Mouse (Mus musculus) forebrain, embryonic 10.5 days (tissue): Measurements from ENCODE around the gene Ptn. TPM values are rescaled to one million over a fixed set of nuclear protein-coding genes. Genes with fewer than 3 reads are reported as not detected.
A peak's percentile ranks its signal among the peaks of the same experiment; 100 is the strongest.

ENCODE experiments used
- DNase-seq: peaks from one replicate; pipeline ENCODE4 v3.0.0-alpha.2; 2017; ENCODE audit warnings: low spot score; ENCODE audit errors: extremely low spot score
- H3K27ac ChIP-seq: fragments of 300-500 bp; sonication (generic); 2 replicates; pipeline ENCODE4 v1.5.1; 2016; ENCODE audit warnings: mild to moderate bottlenecking
- H3K27me3 ChIP-seq: fragments of 300-500 bp; sonication (generic); 2 replicates; pipeline ENCODE4 v1.6.1; 2016; ENCODE audit warnings: mild to moderate bottlenecking; ENCODE audit not compliant: poor library complexity, severe bottlenecking
- H3K36me3 ChIP-seq: fragments of 300-500 bp; sonication (generic); replicated peaks from 2 replicates; pipeline ENCODE4 v1.6.1; 2016; ENCODE audit warnings: mild to moderate bottlenecking, moderate library complexity
- H3K4me1 ChIP-seq: fragments of 300-500 bp; sonication (generic); 2 replicates; pipeline ENCODE4 v1.6.1; 2016
- H3K4me3 ChIP-seq: fragments of 300-500 bp; sonication (generic); 2 replicates; pipeline ENCODE4 v1.5.1; 2016; ENCODE audit warnings: mild to moderate bottlenecking, moderate library complexity
- H3K9me3 ChIP-seq: fragments of 300-500 bp; sonication (generic); 2 replicates; pipeline ENCODE4 v1.6.1; 2016; ENCODE audit warnings: mild to moderate bottlenecking, moderate library complexity
- WGBS: fragments of 180-500 bp; shearing (Covaris S2); methylation state at CpG from one replicate; pipeline ENCODE4 v1.1.7; 2016; 5-methylcytosine and 5-hydroxymethylcytosine counted together
- polyA plus RNA-seq: library from polyadenylated mRNA; unstranded; fragments of >200 nt; fragmentation: Nextera tagmentation; extraction: Ambion mirVana; gene quantifications from 2 replicates; pipeline ENCODE4 v1.2.1, GENCODE M21; 2016

The Ptn gene
- polyA plus RNA-seq, 1 experiment from 2014 or later = 150 TPM

- Histone ChIP-seq H3K27me3 (peaks cover 65% of the 10 kb centered on the region), H3K27ac (peak overlapping the region; percentile 92), H3K36me3 (peaks cover 33% of the 10 kb centered on the region), H3K4me1 (peaks cover 39% of the 10 kb centered on the region), H3K9me3 (no peaks in the 10 kb centered on the region), H3K4me3 (peak overlapping the region; percentile 62)
- 33% methylated on average over 7 of the region's 7 CpGs for WGBS
- DNase-seq = peak; percentile 41
Observed at GRCm38 (mm10) chr6:36808306-36809058, 1.5 kb downstream of the Ptn start.

- WGBS = 89% methylated on average over 6 of the region's 6 CpGs
- Histone ChIP-seq H3K27ac (no peak overlapping the region), H3K4me3 (no peak overlapping the region), H3K9me3 (no peaks in the 10 kb centered on the region), H3K27me3 (peaks cover 54% of the 10 kb centered on the region), H3K4me1 (peaks cover 39% of the 10 kb centered on the region), H3K36me3 (peaks cover 42% of the 10 kb centered on the region)
- DNase-seq = no peak
Observed at GRCm38 (mm10) chr6:36806906-36807305, 3.1 kb downstream of the Ptn start.

DNA sequence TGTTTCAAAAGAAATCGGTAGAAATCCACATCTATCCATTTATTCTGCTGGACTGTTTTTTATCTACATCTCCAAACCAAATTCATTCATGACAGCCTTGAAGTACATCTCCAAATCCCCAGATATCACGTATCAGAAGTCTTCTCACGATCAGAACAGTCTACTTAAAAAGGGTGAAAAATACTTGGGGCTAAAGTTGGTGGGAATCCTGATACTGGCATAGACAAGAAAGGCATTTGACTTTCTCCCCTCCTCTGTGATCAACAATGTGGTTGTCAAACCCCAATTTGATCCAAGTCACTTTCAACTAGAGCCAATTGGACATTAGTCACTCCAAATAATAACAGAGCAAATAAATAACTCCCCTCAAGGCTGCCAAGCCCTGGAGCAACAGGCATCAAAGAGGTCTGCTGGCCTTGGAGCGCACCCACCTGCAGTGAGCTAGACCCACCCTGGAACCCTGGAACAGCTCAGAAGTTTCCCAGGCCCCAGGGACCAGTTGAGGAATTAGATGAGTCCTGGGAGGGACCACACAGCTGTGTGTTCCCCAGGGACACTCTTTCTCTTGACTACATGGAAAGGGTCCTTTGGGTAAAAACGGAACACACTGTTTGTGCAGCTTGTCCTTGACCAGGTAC, 9.6 kb downstream of the Ptn start:
- Histone ChIP-seq H3K4me3 (no peak overlapping the region), H3K36me3 (peaks cover 38% of the 10 kb centered on the region), H3K9me3 (no peaks in the 10 kb centered on the region), H3K27me3 (peaks cover 13% of the 10 kb centered on the region; the same call in 1 of the 2 replicates), H3K4me1 (peaks cover 15% of the 10 kb centered on the region), H3K27ac (no peak overlapping the region)
- 91% methylated on average over 5 of the region's 5 CpGs for WGBS
- no peak for DNase-seq

DNA sequence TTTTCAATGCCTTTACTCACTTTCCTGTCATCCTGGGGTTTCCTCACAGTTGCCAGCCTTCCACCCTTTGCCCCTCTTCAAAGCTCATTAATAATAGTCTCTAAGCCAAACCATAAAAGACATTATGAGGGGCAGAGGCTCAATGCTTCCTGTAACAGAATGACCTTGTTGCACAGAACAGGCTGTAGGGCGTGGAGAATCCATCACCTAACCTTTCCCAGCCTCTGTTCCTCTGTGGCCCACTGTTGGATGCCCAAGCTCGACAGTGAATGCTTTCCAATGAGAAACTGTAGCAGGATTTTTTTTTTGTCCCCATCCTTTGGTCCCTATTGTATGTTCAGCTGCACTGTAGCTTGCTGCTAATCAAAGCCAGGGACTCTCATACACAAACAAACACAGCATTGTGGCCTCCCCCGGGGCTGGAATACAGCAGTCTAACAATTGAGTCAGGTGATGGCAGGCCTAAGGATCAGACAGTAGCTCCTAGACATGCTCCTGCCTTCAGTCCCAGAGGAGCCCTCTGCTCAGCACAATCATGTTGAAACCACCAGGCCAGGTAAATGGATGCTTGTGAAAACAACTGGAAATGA, 12.9 kb downstream of the Ptn start:
- Histone ChIP-seq H3K9me3 (no peaks in the 10 kb centered on the region), H3K4me3 (no peak overlapping the region), H3K27ac (0 out of 2 replicates have a peak overlapping the region, but pooled peaks have one; percentile 48), H3K27me3 (no peaks in the 10 kb centered on the region), H3K36me3 (peaks cover 11% of the 10 kb centered on the region), H3K4me1 (peaks cover 15% of the 10 kb centered on the region)
- no peak for DNase-seq
- 53% methylated on average over 3 of the region's 3 CpGs for WGBS

GRCm38 (mm10) chr6:36794535-36794934, 15.5 kb downstream of the Ptn start:
- WGBS = 91% methylated on average over 4 of the region's 4 CpGs
- no peaks in the 10 kb centered on the region for H3K27me3 ChIP-seq
- DNase-seq = no peak
- no peak overlapping the region for H3K27ac ChIP-seq
- H3K9me3 ChIP-seq = no peaks in the 10 kb centered on the region
- peaks cover 25% of the 10 kb centered on the region for H3K4me1 ChIP-seq
- no peaks in the 10 kb centered on the region; the same call in 1 of the 2 replicates for H3K36me3 ChIP-seq
- H3K4me3 ChIP-seq = no peak overlapping the region

DNA sequence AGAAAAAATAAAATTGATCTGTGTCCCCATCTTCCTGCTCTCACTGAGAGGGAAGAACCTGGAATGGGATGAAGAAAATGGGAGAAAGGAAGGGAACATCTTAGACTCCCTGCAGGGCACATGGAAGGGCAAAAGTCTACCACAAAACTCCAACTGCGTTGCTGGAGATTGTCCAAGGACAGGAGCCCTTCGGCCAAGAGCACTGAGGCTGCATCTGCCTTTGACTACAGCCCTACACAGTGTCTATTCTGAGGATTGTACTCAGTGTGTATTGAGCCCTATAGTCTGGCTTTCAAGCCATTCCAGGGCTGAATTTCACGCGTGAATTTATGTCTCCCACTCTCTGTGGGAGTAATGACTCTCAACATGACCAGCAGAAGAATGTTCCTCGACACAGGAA, 16.2 kb downstream of the Ptn start:
- 85% methylated on average over 5 of the region's 5 CpGs for WGBS
- no peaks in the 10 kb centered on the region for H3K27me3 ChIP-seq
- no peak overlapping the region for H3K27ac ChIP-seq
- H3K4me1 ChIP-seq = peaks cover 33% of the 10 kb centered on the region
- no peaks in the 10 kb centered on the region; the same call in 1 of the 2 replicates for H3K36me3 ChIP-seq
- H3K9me3 ChIP-seq = no peaks in the 10 kb centered on the region
- H3K4me3 ChIP-seq = no peak overlapping the region
- DNase-seq = no peak

DNA sequence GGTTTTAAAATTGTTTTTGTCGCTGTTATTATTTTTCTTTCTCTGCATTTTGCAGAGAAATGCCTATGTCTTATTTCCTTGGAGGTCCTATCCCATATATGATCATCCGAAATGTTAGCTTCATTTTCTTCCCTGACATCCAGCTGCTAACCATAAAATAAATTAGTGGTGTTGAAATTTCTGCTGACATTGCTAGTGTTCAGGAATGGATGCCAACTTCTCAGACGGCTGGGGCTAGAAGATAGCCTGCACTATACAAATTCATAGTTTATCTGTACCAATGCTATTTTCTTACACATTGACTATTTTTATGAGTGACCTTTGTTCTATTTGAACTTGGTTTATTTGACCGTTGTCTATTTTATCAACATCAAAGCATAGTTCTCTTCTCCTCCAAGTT, 20.8 kb downstream of the Ptn start:
- Histone ChIP-seq H3K36me3 (peaks cover 6% of the 10 kb centered on the region; the same call in 1 of the 2 replicates), H3K9me3 (no peaks in the 10 kb centered on the region), H3K27me3 (no peaks in the 10 kb centered on the region), H3K4me1 (peaks cover 66% of the 10 kb centered on the region), H3K4me3 (no peak overlapping the region), H3K27ac (0 out of 2 replicates have a peak overlapping the region, but pooled peaks have one; percentile 71)
- WGBS = 58% methylated on average over 4 of the region's 4 CpGs
- no peak for DNase-seq

DNA sequence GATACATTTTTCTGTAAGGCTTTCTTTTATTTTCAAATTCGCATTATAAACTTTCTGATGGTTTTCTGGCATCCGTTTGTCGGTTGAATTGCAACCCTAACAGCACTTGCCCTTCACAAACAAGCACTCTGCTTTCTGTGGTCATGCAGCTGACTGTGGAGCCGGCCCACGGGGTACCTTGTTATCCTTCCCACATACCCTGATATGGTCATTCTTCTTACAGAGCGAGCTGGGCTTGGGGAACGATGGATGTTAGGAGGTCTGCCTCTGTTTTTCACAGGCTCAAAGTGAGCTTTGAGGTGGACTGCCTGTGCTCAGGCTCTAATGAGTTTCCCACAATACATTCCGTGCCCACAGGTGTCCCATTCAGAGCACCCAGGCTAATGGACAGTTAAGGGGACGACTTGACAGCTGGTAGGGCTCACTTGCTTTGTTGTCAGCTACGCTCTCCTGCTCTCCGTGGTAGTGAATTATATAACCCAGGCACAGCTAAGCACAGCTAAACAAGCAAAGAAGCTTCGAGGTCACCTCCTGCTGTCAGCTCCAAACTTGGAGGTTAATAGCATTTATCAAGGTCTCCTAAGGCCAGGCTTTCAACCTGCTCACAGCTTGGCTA, 21.3 kb downstream of the Ptn start:
- H3K27ac ChIP-seq = peak overlapping the region; percentile 71
- H3K4me3 ChIP-seq = peak overlapping the region; percentile 18
- DNase-seq = peak; percentile 51
- H3K4me1 ChIP-seq = peaks cover 72% of the 10 kb centered on the region
- WGBS = 26% methylated on average over 12 of the region's 12 CpGs
- H3K9me3 ChIP-seq = no peaks in the 10 kb centered on the region
- H3K36me3 ChIP-seq = peaks cover 10% of the 10 kb centered on the region; the same call in 1 of the 2 replicates
- H3K27me3 ChIP-seq = no peaks in the 10 kb centered on the region

GRCm38 (mm10) chr6:36784682-36785208, 25.3 kb downstream of the Ptn start:
- Histone ChIP-seq H3K9me3 (no peaks in the 10 kb centered on the region), H3K36me3 (peaks cover 23% of the 10 kb centered on the region), H3K4me3 (no peak overlapping the region), H3K27ac (peak overlapping the region; percentile 78), H3K4me1 (peaks cover 76% of the 10 kb centered on the region), H3K27me3 (no peaks in the 10 kb centered on the region)
- 30% methylated on average over 3 of the region's 3 CpGs for WGBS
- no peak for DNase-seq

DNA sequence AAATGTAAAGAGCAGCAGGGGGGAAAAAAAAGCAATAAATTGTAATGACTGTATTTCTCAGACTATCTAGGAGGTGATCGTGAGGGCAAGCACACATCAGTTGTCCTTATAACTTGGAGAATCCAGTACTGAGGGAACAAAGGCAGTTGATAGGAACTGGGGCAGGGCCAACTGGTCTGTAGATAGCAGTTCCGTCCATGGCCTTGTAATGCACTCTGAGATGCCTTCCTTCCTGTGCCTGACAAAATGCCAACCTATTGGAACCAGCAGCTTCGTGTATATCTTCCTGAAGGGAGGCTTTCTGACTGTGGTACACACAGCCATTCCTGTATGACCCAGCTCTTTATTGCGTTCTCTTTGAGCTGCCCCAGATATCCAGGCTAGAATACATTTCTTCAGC, 27.5 kb downstream of the Ptn start:
- Histone ChIP-seq H3K27me3 (peaks cover 4% of the 10 kb centered on the region; the same call in 1 of the 2 replicates), H3K9me3 (no peaks in the 10 kb centered on the region), H3K36me3 (peaks cover 23% of the 10 kb centered on the region), H3K27ac (peak overlapping the region; percentile 44; the same call in 1 of the 2 replicates), H3K4me3 (no peak overlapping the region), H3K4me1 (peaks cover 74% of the 10 kb centered on the region)
- no peak for DNase-seq
- WGBS = 85% methylated on average over 4 of the region's 4 CpGs

GRCm38 (mm10) chr6:36777567-36778337, 32.3 kb downstream of the Ptn start:
- peaks cover 73% of the 10 kb centered on the region for H3K4me1 ChIP-seq
- peaks cover 14% of the 10 kb centered on the region for H3K36me3 ChIP-seq
- no peak for DNase-seq
- H3K9me3 ChIP-seq = no peaks in the 10 kb centered on the region
- WGBS = 48% methylated on average over 7 of the region's 7 CpGs
- peak overlapping the region; percentile 76 for H3K27ac ChIP-seq
- H3K4me3 ChIP-seq = no peak overlapping the region
- peaks cover 15% of the 10 kb centered on the region; the same call in 1 of the 2 replicates for H3K27me3 ChIP-seq

DNA sequence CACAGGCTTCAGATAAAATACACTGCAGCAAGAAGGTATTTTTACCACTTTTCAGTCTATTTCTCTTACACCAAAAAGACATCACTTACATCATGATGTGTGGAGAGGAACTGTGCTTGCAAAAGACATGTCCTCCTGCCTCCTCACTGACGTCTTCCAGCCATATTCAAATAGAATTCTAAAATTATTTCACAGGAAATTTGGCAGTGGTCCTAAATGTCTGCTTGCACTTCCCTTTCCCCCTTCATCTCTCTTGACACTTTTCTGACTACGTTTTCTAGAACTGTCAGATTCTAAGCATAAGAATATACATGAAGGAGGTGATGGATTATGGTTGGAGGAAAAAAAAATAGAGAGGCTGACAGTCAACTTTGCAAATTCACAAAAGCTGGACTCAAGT, 33.0 kb downstream of the Ptn start:
- H3K27ac ChIP-seq = peak overlapping the region; percentile 76; the same call in 1 of the 2 replicates
- H3K9me3 ChIP-seq = no peaks in the 10 kb centered on the region
- H3K27me3 ChIP-seq = peaks cover 18% of the 10 kb centered on the region; the same call in 1 of the 2 replicates
- H3K36me3 ChIP-seq = peaks cover 15% of the 10 kb centered on the region
- 66% methylated on average over 2 of the region's 2 CpGs for WGBS
- peaks cover 72% of the 10 kb centered on the region for H3K4me1 ChIP-seq
- no peak for DNase-seq
- H3K4me3 ChIP-seq = no peak overlapping the region
